Mouse (Mus musculus) stomach, postnatal 0 days (tissue): ENCODE data around the gene Yeats2. TPM values are rescaled to one million over a fixed set of nuclear protein-coding genes. Genes with fewer than 3 reads are reported as not detected.

Experiments
- ATAC-seq: fragments of 200-750 bp; cut with Nextera tagmentation; 2 replicates; pipeline ENCODE4 v1.8.0; 2017; ENCODE audit not compliant: low FRiP score, low TSS enrichment
- DNase-seq: peaks from one replicate; pipeline ENCODE4 v3.0.0-alpha.2; 2016; ENCODE audit warnings: low spot score
- H3K27ac ChIP-seq: fragments of 300-500 bp; sonication (generic); replicated peaks from 2 replicates; pipeline ENCODE4 v1.5.1; 2014; ENCODE audit warnings: mild to moderate bottlenecking, control low read depth
- H3K27me3 ChIP-seq: fragments of 300-500 bp; sonication (generic); 2 replicates; pipeline ENCODE4 v1.6.1; 2014; ENCODE audit warnings: low read length; ENCODE audit not compliant: control insufficient read depth, insufficient read depth
- H3K36me3 ChIP-seq: fragments of 300-500 bp; sonication (generic); 2 replicates; pipeline ENCODE4 v1.6.1; 2014; ENCODE audit warnings: low read length, mixed read lengths; ENCODE audit not compliant: control insufficient read depth, insufficient read depth
- H3K4me1 ChIP-seq: fragments of 300-500 bp; sonication (generic); replicated peaks from 2 replicates; pipeline ENCODE4 v1.6.1; 2014; ENCODE audit warnings: antibody characterized with exemption; ENCODE audit not compliant: control insufficient read depth, insufficient read depth
- H3K4me2 ChIP-seq: fragments of 300-500 bp; sonication (generic); replicated peaks from 2 replicates; pipeline ENCODE4 v1.6.1; 2014; ENCODE audit warnings: low read depth, mild to moderate bottlenecking, control low read depth, moderate library complexity
- H3K4me3 ChIP-seq: fragments of 300-500 bp; sonication (generic); 2 replicates; pipeline ENCODE4 v1.5.1; 2014; ENCODE audit warnings: low read depth, low read length, control low read depth
- H3K9ac ChIP-seq: fragments of 300-500 bp; sonication (generic); 2 replicates; pipeline ENCODE4 v1.6.1; 2014; ENCODE audit warnings: mild to moderate bottlenecking, low read length, control low read depth, mixed read lengths
- H3K9me3 ChIP-seq: fragments of 300-500 bp; sonication (generic); 2 replicates; pipeline ENCODE4 v1.6.1; 2016; ENCODE audit warnings: low read length; ENCODE audit not compliant: control insufficient read depth
- CTCF ChIP-seq: IDR thresholded peaks from 2 replicates; pipeline ENCODE4 v1.5.1; 2016; ENCODE audit warnings: antibody characterized with exemption, low read depth, mild to moderate bottlenecking, moderate library complexity
- EP300 ChIP-seq: optimal IDR thresholded peaks from 2 replicates; pipeline ENCODE3; 2016; ENCODE audit warnings: antibody characterized with exemption
- WGBS: fragments of 180-500 bp; shearing (Covaris S2); extraction: QIAGEN DNeasy Blood & Tissue Kit; methylation state at CpG from one replicate; pipeline ENCODE4 v1.1.7; 2014; 5-methylcytosine and 5-hydroxymethylcytosine counted together
- polyA plus RNA-seq: library from polyadenylated mRNA; unstranded; fragments of >200 nt; fragmentation: Nextera tagmentation; extraction: Ambion mirVana; gene quantifications from 2 replicates; pipeline ENCODE4 v1.2.1, GENCODE M21; 2015

Yeats2 gene
- polyA plus RNA-seq, 1 experiment from 2014 or later: 6.4 TPM

GRCm38 (mm10) chr16:20227504-20227903 is 86.6 kb downstream of the Yeats2 start:
- 71% methylated on average over 6 of the region's 6 CpGs for WGBS
- ATAC-seq (no peak), DNase-seq (no peak)
- no peaks in the 10 kb centered on the region for H3K9me3 ChIP-seq
- H3K4me3 ChIP-seq: no peak overlapping the region
- TF ChIP-seq CTCF (peak; percentile 38), EP300 (no peak)
- no peak overlapping the region for H3K9ac ChIP-seq
- no peak overlapping the region for H3K4me2 ChIP-seq
- H3K27ac ChIP-seq: no peak overlapping the region
- peaks cover 36% of the 10 kb centered on the region for H3K36me3 ChIP-seq
- no peaks in the 10 kb centered on the region for H3K27me3 ChIP-seq
- H3K4me1 ChIP-seq: no peaks in the 10 kb centered on the region

GRCm38 (mm10) chr16:20228167-20228566 is 87.3 kb downstream of the Yeats2 start:
- DNase-seq: no peak
- ATAC-seq: no peak
- no peaks in the 10 kb centered on the region for H3K9me3 ChIP-seq
- H3K27ac ChIP-seq: no peak overlapping the region
- H3K4me1 ChIP-seq: no peaks in the 10 kb centered on the region
- H3K36me3 ChIP-seq: peaks cover 30% of the 10 kb centered on the region
- H3K4me2 ChIP-seq: no peak overlapping the region
- H3K27me3 ChIP-seq: no peaks in the 10 kb centered on the region
- no peak overlapping the region for H3K9ac ChIP-seq
- H3K4me3 ChIP-seq: no peak overlapping the region
- WGBS: 94% methylated on average over 5 of the region's 5 CpGs
- no peak for TF ChIP-seq EP300
- TF ChIP-seq CTCF: no peak

DNA sequence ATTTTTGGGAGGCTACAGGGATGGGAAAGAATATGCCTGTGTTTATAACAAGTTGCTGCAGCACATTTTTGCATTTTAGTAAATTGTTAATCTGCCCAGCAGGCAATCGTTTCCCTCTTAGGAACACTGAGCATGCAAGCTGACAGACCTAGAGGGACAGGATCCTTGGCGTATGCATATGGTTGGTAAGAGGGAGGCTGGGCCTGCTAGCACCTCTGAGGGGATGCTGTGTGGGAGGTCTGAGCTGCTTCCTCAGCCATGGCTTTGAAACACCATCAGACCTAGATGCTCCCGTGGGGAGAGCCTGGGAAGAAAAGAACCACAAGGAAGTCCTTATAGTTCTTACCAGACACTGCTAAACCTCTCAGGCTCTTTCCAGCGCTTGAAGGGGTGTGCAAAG is 93.5 kb downstream of the Yeats2 start:
- Histone ChIP-seq H3K4me2 (no peak overlapping the region), H3K27ac (no peak overlapping the region), H3K9ac (no peak overlapping the region), H3K27me3 (no peaks in the 10 kb centered on the region), H3K4me1 (no peaks in the 10 kb centered on the region), H3K36me3 (peaks cover 11% of the 10 kb centered on the region), H3K9me3 (no peaks in the 10 kb centered on the region), H3K4me3 (no peak overlapping the region)
- WGBS: 62% methylated on average over 4 of the region's 4 CpGs
- ATAC-seq: no peak
- TF ChIP-seq CTCF: no peak
- TF ChIP-seq EP300: no peak
- DNase-seq: no peak

DNA sequence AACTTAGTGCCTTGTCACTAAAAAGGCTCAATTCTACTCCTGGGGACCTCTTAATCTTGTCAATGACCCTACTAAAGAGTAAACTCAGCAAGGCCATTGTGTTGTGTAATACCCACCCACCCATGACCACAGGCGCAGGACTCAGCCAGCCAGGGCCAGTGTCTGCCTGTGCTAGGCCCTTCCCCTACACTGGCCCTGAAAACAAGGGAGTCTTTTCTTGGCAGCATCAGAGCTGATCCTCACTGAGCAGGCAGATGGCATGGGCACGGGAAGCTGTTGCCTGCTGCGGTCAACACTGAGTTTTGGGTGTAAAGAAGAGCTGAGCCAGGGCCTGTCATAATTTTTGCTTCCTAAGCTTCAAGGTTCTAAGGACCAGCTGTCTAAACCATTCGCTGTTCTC is 96.6 kb downstream of the Yeats2 start:
- WGBS: 77% methylated on average over 4 of the region's 4 CpGs
- no peak overlapping the region for H3K9ac ChIP-seq
- ATAC-seq: peak; percentile 46; the same call in 1 of the 2 replicates

DNA sequence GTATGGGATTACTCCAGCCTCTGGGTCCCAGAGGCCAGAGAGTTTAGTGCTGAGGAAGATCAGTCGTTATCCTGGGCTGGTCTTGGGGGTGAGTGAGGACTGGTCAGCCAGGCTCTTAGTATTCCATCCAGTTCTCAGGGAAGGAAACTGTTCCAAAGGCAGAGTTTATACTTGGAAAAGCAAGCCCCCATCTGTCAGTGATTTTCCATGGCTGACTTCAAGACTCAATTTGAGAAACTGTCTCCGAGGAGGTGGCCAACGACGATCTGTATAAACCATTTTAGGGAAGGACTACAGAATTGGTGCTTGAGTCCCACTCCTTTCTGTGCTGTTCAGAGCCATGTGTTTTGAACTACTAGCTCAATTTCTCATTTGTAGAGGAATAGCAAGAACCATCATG is 97.8 kb downstream of the Yeats2 start:
- H3K9ac ChIP-seq: no peak overlapping the region
- H3K4me3 ChIP-seq: no peak overlapping the region
- H3K27me3 ChIP-seq: no peaks in the 10 kb centered on the region
- 61% methylated on average over 4 of the region's 4 CpGs for WGBS
- TF ChIP-seq EP300 (no peak), CTCF (no peak)
- no peak for ATAC-seq
- no peak overlapping the region for H3K4me2 ChIP-seq
- no peaks in the 10 kb centered on the region for H3K36me3 ChIP-seq
- no peaks in the 10 kb centered on the region for H3K4me1 ChIP-seq
- DNase-seq: no peak
- H3K27ac ChIP-seq: no peak overlapping the region
- no peaks in the 10 kb centered on the region for H3K9me3 ChIP-seq

More for the DNA sequence above, 96.6 kb downstream of the Yeats2 start:
- no peaks in the 10 kb centered on the region for H3K9me3 ChIP-seq
- no peak overlapping the region for H3K4me2 ChIP-seq
- DNase-seq: peak; percentile 11
- H3K4me3 ChIP-seq: no peak overlapping the region
- H3K27me3 ChIP-seq: no peaks in the 10 kb centered on the region
- H3K27ac ChIP-seq: no peak overlapping the region
- H3K4me1 ChIP-seq: no peaks in the 10 kb centered on the region
- no peaks in the 10 kb centered on the region for H3K36me3 ChIP-seq
- no peak for TF ChIP-seq CTCF
- TF ChIP-seq EP300: no peak

DNA sequence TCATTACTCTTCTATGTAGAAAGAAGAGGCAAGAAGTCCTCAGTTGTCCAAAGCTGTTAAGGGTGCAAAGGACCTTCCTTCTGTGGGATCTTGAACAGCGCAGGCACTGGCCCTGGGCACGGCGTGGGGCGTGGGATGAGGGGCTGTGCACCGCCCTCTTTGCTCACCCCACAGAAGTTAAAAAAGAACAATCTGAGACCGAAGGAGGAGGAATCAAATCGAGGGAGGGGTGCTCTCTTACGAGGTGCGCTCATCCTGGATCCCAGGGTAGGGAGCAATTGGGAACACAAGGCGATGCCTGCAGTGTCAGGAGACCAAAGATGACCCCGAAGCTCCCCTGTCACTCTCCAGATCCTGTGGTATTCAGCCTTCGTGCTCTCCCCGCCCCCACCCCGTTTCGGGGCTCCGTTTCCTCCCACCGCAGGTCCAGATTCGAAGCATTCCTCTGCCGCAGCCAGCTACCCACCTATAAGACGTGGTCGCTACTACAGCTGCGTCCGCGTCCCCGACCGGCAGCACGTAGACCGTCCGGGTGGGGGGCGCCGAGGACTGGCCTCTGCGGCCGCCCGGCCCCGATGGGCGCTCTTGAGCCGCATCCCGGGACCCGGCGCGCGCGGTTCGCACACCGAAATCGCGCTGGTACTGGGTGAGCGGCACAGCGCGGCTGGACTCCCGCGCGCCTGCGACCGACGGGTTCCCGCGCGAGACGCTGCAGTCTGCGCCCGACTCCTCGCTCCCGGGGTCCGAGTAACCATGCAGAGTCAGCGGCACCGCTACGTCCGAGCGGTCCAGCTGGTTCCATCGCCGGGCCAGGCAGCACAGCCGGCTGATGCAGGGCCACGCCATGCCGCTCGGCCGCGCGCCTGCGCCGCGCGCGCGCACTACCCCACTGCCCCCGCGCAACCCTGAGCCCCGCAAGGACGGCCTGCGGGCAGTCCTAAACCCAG is 99.9 kb downstream of the Yeats2 start, which contains the start of gene Map6d1:
TSS of gene Map6d1 (minus strand) at position 891 of the 947 bp plus-strand sequence.
- no peaks in the 10 kb centered on the region for H3K9me3 ChIP-seq
- H3K4me3 ChIP-seq: peak within 1 kb of the TSS; percentile 67
- DNase-seq (peak; percentile 35), ATAC-seq (peak; percentile 65)
- TF ChIP-seq EP300: no peak
- no peaks in the 10 kb centered on the region for H3K36me3 ChIP-seq
- H3K4me1 ChIP-seq: no peaks in the 10 kb centered on the region
- H3K27me3 ChIP-seq: no peaks in the 10 kb centered on the region
- H3K4me2 ChIP-seq: peak within 1 kb of the TSS; percentile 99
- H3K9ac ChIP-seq: peak within 1 kb of the TSS; percentile 61
- under 1% methylated on average over 89 of the region's 90 CpGs for WGBS
- no peak within 1 kb of the TSS for H3K27ac ChIP-seq
